Mouse (Mus musculus) heart, embryonic 11.5 days (tissue): ENCODE results near the gene Atxn7l2. TPM values are rescaled to one million over a fixed set of nuclear protein-coding genes. Genes with fewer than 3 reads are reported as not detected.

Source experiments
- ATAC-seq: fragments of 200-750 bp; cut with Nextera tagmentation; replicated peaks from 2 replicates; pipeline ENCODE4 v1.8.0; 2017; ENCODE audit warnings: moderate library complexity; ENCODE audit not compliant: insufficient number of reproducible peaks, low FRiP score, low TSS enrichment
- H3K27ac ChIP-seq: fragments of 300-500 bp; sonication (generic); 2 replicates; pipeline ENCODE4 v1.5.1; 2014; ENCODE audit warnings: mild to moderate bottlenecking, low read depth, low read length
- H3K27me3 ChIP-seq: fragments of 300-500 bp; sonication (generic); 2 replicates; pipeline ENCODE4 v1.6.1; 2014; ENCODE audit warnings: mild to moderate bottlenecking, low read length, mixed read lengths; ENCODE audit not compliant: control insufficient read depth, insufficient read depth
- H3K36me3 ChIP-seq: fragments of 300-500 bp; sonication (generic); 2 replicates; pipeline ENCODE4 v1.6.1; 2014; ENCODE audit warnings: mild to moderate bottlenecking, low read length, moderate library complexity, mixed read lengths; ENCODE audit not compliant: control insufficient read depth, insufficient read depth
- H3K4me1 ChIP-seq: fragments of 300-500 bp; sonication (generic); 2 replicates; pipeline ENCODE4 v1.6.1; 2014; ENCODE audit warnings: low read length; ENCODE audit not compliant: control insufficient read depth, insufficient read depth
- H3K4me2 ChIP-seq: fragments of 300-500 bp; sonication (generic); 2 replicates; pipeline ENCODE4 v1.6.1; 2014; ENCODE audit warnings: mild to moderate bottlenecking, moderate library complexity
- H3K4me3 ChIP-seq: fragments of 300-500 bp; sonication (generic); 2 replicates; pipeline ENCODE4 v1.5.1; 2014; ENCODE audit warnings: low read depth, low read length
- H3K9ac ChIP-seq: fragments of 300-500 bp; sonication (generic); 2 replicates; pipeline ENCODE4 v1.6.1; 2014; ENCODE audit warnings: mild to moderate bottlenecking, low read depth, low read length, moderate library complexity
- H3K9me3 ChIP-seq: fragments of 300-500 bp; sonication (generic); replicated peaks from 2 replicates; pipeline ENCODE4 v1.6.1; 2016; ENCODE audit warnings: low read length; ENCODE audit not compliant: control insufficient read depth
- WGBS: fragments of 180-500 bp; shearing (Covaris S2); extraction: QIAGEN DNeasy Blood & Tissue Kit; methylation state at CpG from one replicate; pipeline ENCODE4 v1.1.7; 2014; ENCODE audit not compliant: insufficient replicate concordance; 5-methylcytosine and 5-hydroxymethylcytosine counted together
- polyA plus RNA-seq: library from polyadenylated mRNA; unstranded; fragments of >200 nt; fragmentation: Nextera tagmentation; extraction: Ambion mirVana; gene quantifications from 2 replicates; pipeline ENCODE4 v1.2.1, GENCODE M21; 2014

Atxn7l2 gene
- polyA plus RNA-seq, 1 experiment from 2014 or later, result 8.4 TPM

GRCm38 (mm10) chr3:108227521-108227920, 16.8 kb upstream of the Atxn7l2 start:
- Histone ChIP-seq H3K4me3 (no peak overlapping the region), H3K36me3 (no peaks in the 10 kb centered on the region), H3K27me3 (peaks cover 42% of the 10 kb centered on the region), H3K4me2 (no peak overlapping the region), H3K27ac (no peak overlapping the region), H3K4me1 (0 out of 2 replicates have a peak, but pooled peaks cover 4% of the 10 kb centered on the region), H3K9ac (no peak overlapping the region), H3K9me3 (no peaks in the 10 kb centered on the region)
- 73% methylated on average over 2 of the region's 2 CpGs for WGBS
- ATAC-seq, result no peak

DNA sequence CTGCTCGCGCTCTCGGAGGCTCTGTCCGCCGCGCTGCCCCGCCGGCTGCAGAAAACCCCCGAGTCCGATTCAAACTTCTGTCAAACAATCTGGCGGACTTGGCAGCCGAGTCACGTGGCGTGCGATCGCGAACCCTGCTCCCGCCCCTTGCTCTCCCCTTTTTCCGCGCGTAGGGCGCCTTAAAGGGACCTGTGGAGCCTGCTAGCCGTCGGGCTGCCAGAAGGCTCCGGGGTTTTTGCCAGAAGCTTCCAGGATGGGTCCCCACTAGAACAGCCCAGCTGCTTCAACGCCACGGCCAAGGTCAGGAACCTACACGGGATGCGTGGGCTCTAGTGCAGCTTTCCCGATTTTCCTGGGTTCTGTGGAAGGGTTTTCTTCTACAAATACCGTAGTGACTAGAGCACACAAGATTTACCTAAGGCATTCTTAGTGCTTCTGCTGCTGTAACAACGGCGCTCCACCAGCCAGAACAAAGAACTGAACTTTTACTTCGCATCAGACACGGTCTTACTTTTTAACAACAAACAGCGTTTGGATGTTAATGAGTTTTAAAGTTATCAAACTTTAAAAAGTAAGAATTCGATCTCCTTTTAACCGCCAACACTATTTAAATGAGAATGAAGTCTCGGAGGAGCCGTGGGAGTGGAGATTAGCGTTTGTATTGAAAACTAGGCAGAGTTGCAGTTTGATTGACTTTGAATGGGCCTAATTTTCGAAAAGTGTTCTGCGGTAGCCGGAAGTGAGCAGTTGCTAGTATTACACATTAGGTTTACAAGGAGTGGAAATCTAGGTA, 16.0 kb upstream of the Atxn7l2 start, which contains the start of gene Sypl2:
Gene Sypl2 (minus strand): TSS at position 91 of the 793 bp plus-strand sequence.
- H3K4me2 ChIP-seq, result peak within 1 kb of the TSS; percentile 85
- H3K9me3 ChIP-seq, result no peaks in the 10 kb centered on the region
- no peaks in the 10 kb centered on the region for H3K36me3 ChIP-seq
- 0 out of 2 replicates have a peak, but pooled peaks cover 4% of the 10 kb centered on the region for H3K4me1 ChIP-seq
- H3K9ac ChIP-seq, result peak within 1 kb of the TSS; percentile 65
- peaks cover 42% of the 10 kb centered on the region for H3K27me3 ChIP-seq
- no peak for ATAC-seq
- no peak within 1 kb of the TSS for H3K27ac ChIP-seq
- H3K4me3 ChIP-seq, result peak within 1 kb of the TSS; percentile 53
- WGBS, result 6% methylated on average over 40 of the region's 44 CpGs

DNA sequence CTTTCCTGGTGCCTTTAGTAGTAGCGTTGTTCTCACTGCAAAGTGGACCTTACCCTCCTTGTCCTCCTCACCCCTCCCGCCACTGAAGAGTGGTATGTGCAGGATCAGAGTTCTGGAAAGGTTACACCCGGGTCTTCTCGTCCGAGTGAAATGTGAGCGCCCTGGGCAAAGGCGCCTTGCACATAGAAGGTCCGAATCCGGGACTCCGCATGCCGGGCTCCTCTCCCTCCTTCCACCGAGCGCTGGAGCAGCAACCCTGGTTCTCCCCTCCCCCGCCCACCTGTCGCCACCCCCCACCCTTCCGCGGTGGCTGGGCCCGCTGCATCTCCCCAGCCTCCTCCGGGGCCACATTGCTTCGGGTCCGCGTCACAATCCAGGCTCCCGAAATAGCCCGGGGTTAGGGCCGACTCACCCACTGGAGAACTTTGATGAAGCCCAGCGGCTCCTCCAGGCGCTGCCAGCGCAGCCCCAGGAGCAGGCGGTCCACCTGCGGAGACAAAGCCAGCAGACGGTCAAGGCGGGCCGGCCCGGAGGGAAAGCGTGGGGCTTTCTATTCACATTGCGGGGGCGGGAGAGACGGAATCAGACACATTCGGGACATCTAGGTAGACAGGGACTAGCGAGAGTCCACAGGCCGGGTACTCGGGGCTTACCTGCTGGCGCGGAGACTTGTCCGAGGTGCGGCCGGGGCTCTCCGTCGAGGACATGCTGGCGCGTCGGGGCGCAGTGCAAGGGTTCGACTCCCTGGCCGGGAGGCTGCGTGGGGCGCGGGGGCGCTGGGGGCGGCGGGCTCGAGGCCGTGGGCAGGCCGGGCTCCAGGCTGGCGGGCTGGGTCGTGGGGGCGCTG, 15.2 kb upstream of the Atxn7l2 start:
- H3K4me3 ChIP-seq, result peak overlapping the region; percentile 53
- peak; percentile 26; the same call in 1 of the 2 replicates for ATAC-seq
- H3K27ac ChIP-seq, result no peak overlapping the region
- H3K9ac ChIP-seq, result peak overlapping the region; percentile 65
- 3% methylated on average over 64 of the region's 67 CpGs for WGBS
- H3K4me1 ChIP-seq, result 0 out of 2 replicates have a peak, but pooled peaks cover 4% of the 10 kb centered on the region
- no peaks in the 10 kb centered on the region for H3K9me3 ChIP-seq
- H3K27me3 ChIP-seq, result peaks cover 45% of the 10 kb centered on the region
- peak overlapping the region; percentile 85 for H3K4me2 ChIP-seq
- no peaks in the 10 kb centered on the region for H3K36me3 ChIP-seq

DNA sequence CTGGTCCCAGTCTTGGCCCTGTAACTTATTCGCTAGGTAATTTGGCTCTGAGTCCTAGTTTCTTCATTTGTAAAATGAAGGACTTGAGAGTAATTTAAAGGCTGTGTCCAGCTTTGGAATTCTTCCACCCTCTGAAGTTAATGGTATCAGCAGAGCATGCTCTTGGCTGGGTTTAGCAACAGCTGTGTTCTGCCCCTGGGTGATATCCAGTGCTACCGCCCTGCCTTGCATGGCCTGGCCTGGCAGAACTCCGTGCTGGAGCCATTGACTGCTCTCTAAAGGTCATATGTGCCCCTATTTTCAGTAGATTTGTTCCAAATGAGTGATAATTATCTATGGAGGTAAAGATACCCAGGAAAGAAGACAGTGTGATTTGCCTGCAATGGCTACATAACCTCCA, 9.9 kb upstream of the Atxn7l2 start:
- Histone ChIP-seq H3K27me3 (peaks cover 28% of the 10 kb centered on the region), H3K9ac (no peak overlapping the region), H3K9me3 (no peaks in the 10 kb centered on the region), H3K27ac (no peak overlapping the region), H3K4me2 (no peak overlapping the region), H3K4me3 (no peak overlapping the region), H3K4me1 (0 out of 2 replicates have a peak, but pooled peaks cover under 1% of the 10 kb centered on the region), H3K36me3 (no peaks in the 10 kb centered on the region)
- ATAC-seq, result no peak
- WGBS, result 73% methylated on average over 3 of the region's 3 CpGs

DNA sequence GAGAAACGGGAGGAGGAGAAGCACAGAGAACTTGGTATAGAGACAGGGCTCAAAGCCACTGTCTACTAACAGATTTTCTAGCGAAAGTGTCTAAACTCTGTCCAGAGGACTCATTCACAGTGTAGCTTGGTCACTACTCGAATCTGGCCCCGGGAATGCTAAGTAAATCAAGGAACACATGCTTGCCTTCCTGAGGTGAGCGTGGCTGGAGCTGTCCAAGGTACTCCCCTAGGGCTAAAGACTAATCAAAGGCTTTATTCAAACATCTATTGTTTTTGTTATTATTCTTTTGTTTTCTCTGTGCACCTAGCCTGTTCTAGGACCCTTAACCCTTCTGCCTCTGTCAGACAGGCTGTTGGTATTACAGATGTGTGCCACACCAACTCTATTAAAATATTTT, 4.0 kb upstream of the Atxn7l2 start:
- no peak overlapping the region for H3K4me3 ChIP-seq
- no peak overlapping the region for H3K9ac ChIP-seq
- H3K4me2 ChIP-seq, result no peak overlapping the region
- H3K4me1 ChIP-seq, result no peaks in the 10 kb centered on the region; the same call in 1 of the 2 replicates
- WGBS, result 14% methylated on average over 5 of the region's 5 CpGs
- peaks cover 4% of the 10 kb centered on the region; the same call in 1 of the 2 replicates for H3K27me3 ChIP-seq
- no peaks in the 10 kb centered on the region for H3K9me3 ChIP-seq
- no peaks in the 10 kb centered on the region for H3K36me3 ChIP-seq
- ATAC-seq, result no peak
- no peak overlapping the region for H3K27ac ChIP-seq

- peaks cover 10% of the 10 kb centered on the region; the same call in 1 of the 2 replicates for H3K4me1 ChIP-seq
- no peaks in the 10 kb centered on the region for H3K9me3 ChIP-seq
- ATAC-seq, result no peak
- no peak overlapping the region for H3K4me2 ChIP-seq
- no peaks in the 10 kb centered on the region for H3K27me3 ChIP-seq
- 75% methylated on average over 8 of the region's 8 CpGs for WGBS
- H3K4me3 ChIP-seq, result no peak overlapping the region
- no peak overlapping the region for H3K9ac ChIP-seq
- peaks cover 2% of the 10 kb centered on the region; the same call in 1 of the 2 replicates for H3K36me3 ChIP-seq
- no peak overlapping the region for H3K27ac ChIP-seq
These were observed 1.7 kb upstream of the Atxn7l2 start for GRCm38 (mm10) chr3:108212406-108212805.

DNA sequence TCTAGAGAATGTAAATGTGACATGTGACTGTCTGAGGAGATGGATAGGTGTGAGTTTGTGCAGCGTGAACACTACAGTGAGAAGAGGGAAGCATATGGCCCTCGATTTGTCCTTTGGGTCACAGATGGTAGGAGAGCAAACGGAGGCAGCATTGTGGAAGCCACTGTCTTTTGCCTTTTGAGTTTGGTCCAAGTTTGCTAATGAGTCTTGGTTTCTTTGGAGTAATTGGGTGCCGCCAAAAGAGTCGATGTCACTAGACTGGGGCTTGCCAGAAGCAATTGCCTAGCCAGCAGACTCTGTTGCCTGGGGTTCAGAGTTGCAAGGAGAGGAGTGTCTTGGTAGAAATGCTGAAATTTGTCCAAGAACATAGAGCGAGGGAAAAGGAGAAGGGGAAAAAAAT, 1.1 kb upstream of the Atxn7l2 start:
- Histone ChIP-seq H3K36me3 (peaks cover 6% of the 10 kb centered on the region; the same call in 1 of the 2 replicates), H3K4me2 (no peak overlapping the region), H3K4me3 (no peak overlapping the region), H3K27ac (no peak overlapping the region), H3K27me3 (no peaks in the 10 kb centered on the region), H3K4me1 (peaks cover 10% of the 10 kb centered on the region; the same call in 1 of the 2 replicates), H3K9ac (no peak overlapping the region), H3K9me3 (no peaks in the 10 kb centered on the region)
- no peak for ATAC-seq
- 90% methylated on average over 6 of the region's 6 CpGs for WGBS

DNA sequence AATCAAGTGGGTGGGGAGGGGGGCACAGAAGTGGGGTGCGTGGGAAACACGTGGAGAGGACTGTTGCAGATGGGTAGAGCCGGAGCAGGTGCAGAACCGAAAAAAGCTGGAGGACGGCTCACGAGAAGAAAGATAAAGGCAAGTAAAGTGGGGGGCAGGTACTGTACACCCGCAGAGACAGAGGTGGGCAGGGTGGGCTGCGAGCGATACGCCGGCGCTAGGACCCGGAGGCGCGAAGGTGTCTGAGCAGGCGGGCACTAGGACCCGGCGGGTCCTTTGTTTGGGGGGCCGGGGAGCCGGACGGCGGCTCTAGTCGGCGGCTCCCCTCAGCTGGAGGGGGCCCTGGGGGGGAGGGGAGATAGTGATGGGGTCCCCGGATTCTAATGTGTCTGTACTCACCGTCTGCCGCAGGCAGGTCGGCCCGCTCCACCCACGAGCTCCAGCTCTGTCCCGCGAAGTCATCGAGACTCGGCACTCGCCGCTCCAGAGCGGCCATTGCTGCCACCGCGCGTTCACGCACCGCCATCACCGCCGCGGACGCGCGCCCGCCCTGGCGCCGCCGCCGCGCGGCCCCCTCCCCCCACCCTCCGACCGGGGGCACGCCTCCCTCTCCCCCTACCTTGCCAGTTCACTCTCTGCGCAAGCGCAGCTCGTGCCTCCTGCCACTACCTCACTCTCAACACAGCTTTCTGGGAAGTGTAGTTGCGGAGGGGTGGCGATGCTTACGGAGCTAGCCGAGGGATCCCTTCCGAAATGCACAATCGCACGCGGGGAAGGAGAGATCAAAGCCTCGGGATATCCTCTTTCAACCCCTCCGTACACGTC, 576 bp downstream of the Atxn7l2 start:
- WGBS, result under 1% methylated on average over 59 of the region's 72 CpGs
- Histone ChIP-seq H3K4me1 (peaks cover 10% of the 10 kb centered on the region; the same call in 1 of the 2 replicates), H3K9me3 (no peaks in the 10 kb centered on the region), H3K4me2 (peak overlapping the region; percentile 85), H3K27ac (peak overlapping the region; percentile 86), H3K4me3 (peak overlapping the region; percentile 72), H3K36me3 (peaks cover 10% of the 10 kb centered on the region), H3K27me3 (no peaks in the 10 kb centered on the region), H3K9ac (peak overlapping the region; percentile 95)
- ATAC-seq, result peak; percentile 94
